Mouse (Mus musculus) liver, embryonic 13.5 days (tissue): ENCODE results near the gene Tiam1. TPM values are rescaled to one million over a fixed set of nuclear protein-coding genes. Genes with fewer than 3 reads are reported as not detected.

Source experiments
- ATAC-seq: fragments of 200-750 bp; cut with Nextera tagmentation; 2 replicates; pipeline ENCODE4 v1.8.0; 2017; ENCODE audit warnings: low read depth, mild to moderate bottlenecking, moderate number of reproducible peaks, moderate library complexity
- DNase-seq: peaks from one replicate; pipeline ENCODE4 v3.0.0; 2022
- H3K27ac ChIP-seq: fragments of 300-500 bp; sonication (generic); 2 replicates; pipeline ENCODE4 v1.5.1; 2015; ENCODE audit warnings: moderate library complexity, mild to moderate bottlenecking, inconsistent platforms
- H3K27me3 ChIP-seq: fragments of 300-500 bp; sonication (generic); 2 replicates; pipeline ENCODE4 v1.6.1; 2015; ENCODE audit warnings: mild to moderate bottlenecking, inconsistent platforms
- H3K36me3 ChIP-seq: fragments of 300-500 bp; sonication (generic); 2 replicates; pipeline ENCODE4 v1.6.1; 2015; ENCODE audit warnings: mild to moderate bottlenecking, inconsistent platforms
- H3K4me1 ChIP-seq: fragments of 300-500 bp; sonication (generic); replicated peaks from 2 replicates; pipeline ENCODE4 v1.6.1; 2015; ENCODE audit warnings: inconsistent platforms
- H3K4me2 ChIP-seq: fragments of 300-500 bp; sonication (generic); 2 replicates; pipeline ENCODE4 v1.6.1; 2015; ENCODE audit warnings: inconsistent platforms, mild to moderate bottlenecking, moderate library complexity
- H3K4me3 ChIP-seq: fragments of 300-500 bp; sonication (generic); replicated peaks from 2 replicates; pipeline ENCODE4 v1.5.1; 2015; ENCODE audit warnings: mild to moderate bottlenecking, inconsistent platforms
- H3K9ac ChIP-seq: fragments of 300-500 bp; sonication (generic); 2 replicates; pipeline ENCODE4 v1.6.1; 2015; ENCODE audit warnings: mild to moderate bottlenecking, inconsistent platforms
- H3K9me3 ChIP-seq: fragments of 300-500 bp; sonication (generic); replicated peaks from 2 replicates; pipeline ENCODE4 v1.6.1; 2016; ENCODE audit warnings: inconsistent platforms
- WGBS: fragments of 180-500 bp; shearing (Covaris S2); methylation state at CpG from one replicate; pipeline ENCODE4 v1.1.7; 2015; ENCODE audit not compliant: insufficient replicate concordance; 5-methylcytosine and 5-hydroxymethylcytosine counted together
- polyA plus RNA-seq: library from polyadenylated mRNA; unstranded; fragments of >200 nt; fragmentation: Nextera tagmentation; extraction: Ambion mirVana; gene quantifications from 2 replicates; pipeline ENCODE4 v1.2.1, GENCODE M21; 2015

The Tiam1 gene
- polyA plus RNA-seq, result 4.8 and 5.5 TPM in 2 replicates

DNA sequence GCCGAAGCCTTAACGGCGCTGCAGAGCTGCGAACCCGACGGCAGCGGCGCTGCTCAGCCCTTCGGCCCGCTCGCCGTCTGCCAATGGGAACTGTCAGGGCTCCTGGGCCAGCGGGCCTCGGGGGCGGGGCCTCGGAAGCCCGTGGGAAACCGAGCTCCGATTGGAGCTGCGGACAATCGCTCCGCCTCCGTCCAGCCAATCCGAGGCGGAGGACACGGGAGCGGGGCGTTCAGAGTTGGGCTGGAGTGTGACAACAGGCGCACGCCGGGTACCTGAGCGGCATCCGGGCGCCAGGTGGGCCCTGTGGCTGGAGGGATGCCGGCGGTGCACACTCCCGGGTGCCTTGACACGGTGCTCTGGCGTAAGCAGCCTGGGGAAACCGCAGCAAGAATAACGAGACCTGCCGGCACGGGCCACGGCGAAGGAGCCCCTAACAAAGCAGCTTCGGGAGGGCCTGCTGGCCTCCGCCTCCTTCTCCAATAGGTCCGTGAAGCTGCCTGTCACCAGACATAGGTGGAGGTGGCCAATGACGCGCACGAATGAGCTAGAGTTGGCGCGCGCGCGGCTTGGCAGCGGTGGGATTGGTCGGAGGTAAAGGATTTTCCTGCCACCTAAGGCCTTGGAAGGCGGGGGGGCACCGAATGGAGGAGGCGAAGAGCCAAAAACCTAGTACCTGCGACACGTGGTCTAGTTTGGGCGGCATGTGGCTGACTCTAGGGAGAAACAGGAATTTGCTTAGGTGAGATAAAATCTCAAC is at the start of gene Tiam1:
Gene Tiam1, minus strand, starts transcription at position 10 of the 757 bp plus-strand sequence.
- Histone ChIP-seq H3K9ac (peak within 1 kb of the TSS; percentile 83), H3K4me2 (peak within 1 kb of the TSS; percentile 99), H3K36me3 (no peaks in the 10 kb centered on the region), H3K4me3 (peak within 1 kb of the TSS; percentile 76), H3K4me1 (peaks cover 45% of the 10 kb centered on the region), H3K27ac (peak within 1 kb of the TSS; percentile 80), H3K9me3 (no peaks in the 10 kb centered on the region), H3K27me3 (peaks cover 21% of the 10 kb centered on the region)
- ATAC-seq (peak; percentile 95), DNase-seq (peak; percentile 97)
- WGBS, result under 1% methylated on average over 64 of the region's 64 CpGs

DNA sequence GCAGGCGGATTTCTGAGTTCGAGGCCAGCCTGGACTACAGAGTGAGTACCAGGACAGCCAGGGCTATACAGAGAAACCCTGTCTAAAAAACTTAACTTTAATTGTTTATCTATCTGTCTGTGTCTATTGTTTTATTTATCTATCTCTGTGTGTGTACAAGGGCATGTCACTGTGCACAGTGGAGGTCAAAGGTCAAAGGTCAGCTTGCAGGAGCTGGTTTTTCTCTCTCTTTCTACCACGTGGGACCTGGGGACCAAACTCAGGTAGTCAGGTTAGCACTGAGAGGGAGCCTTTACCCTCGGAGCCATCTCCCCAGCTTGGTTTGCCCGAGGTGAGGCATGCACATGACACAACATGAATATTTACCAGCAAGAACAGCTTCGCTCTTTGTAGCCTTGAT is 47.7 kb upstream of the Tiam1 start:
- Histone ChIP-seq H3K4me1 (peaks cover 19% of the 10 kb centered on the region), H3K27me3 (no peaks in the 10 kb centered on the region), H3K4me3 (no peak overlapping the region), H3K4me2 (no peak overlapping the region), H3K27ac (no peak overlapping the region), H3K9me3 (no peaks in the 10 kb centered on the region), H3K36me3 (no peaks in the 10 kb centered on the region), H3K9ac (no peak overlapping the region)
- 55% methylated on average over 6 of the region's 6 CpGs for WGBS
- ATAC-seq, result no peak; the same call in 1 of the 2 replicates
- DNase-seq, result no peak

DNA sequence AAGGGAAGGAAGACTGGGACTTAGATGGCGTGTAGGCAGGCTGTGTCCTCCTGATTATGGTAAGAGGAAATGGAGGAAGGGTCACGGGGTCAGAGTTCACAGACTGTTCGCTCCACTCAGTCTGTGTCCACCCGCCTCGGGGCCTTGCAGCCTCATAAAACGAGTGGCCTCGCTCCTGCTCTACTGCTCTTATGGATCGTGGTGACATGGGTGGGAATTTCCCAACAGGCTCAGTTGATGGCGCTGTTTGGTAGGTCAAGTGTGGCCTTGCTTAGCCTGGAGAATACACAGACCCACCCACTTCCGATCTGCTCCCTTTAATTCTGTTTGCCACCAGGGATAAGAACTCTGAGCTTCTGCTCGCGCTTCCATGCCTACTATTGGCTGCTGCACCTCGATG is 43.9 kb upstream of the Tiam1 start:
- no peak overlapping the region for H3K4me3 ChIP-seq
- H3K27ac ChIP-seq, result no peak overlapping the region
- peaks cover 17% of the 10 kb centered on the region for H3K4me1 ChIP-seq
- no peaks in the 10 kb centered on the region for H3K36me3 ChIP-seq
- WGBS, result 7% methylated on average over 13 of the region's 13 CpGs
- peak overlapping the region; percentile 13; the same call in 1 of the 2 replicates for H3K9ac ChIP-seq
- H3K27me3 ChIP-seq, result no peaks in the 10 kb centered on the region
- H3K9me3 ChIP-seq, result no peaks in the 10 kb centered on the region
- peak; percentile 43 for DNase-seq
- peak; percentile 67 for ATAC-seq
- H3K4me2 ChIP-seq, result peak overlapping the region; percentile 32; the same call in 1 of the 2 replicates

DNA sequence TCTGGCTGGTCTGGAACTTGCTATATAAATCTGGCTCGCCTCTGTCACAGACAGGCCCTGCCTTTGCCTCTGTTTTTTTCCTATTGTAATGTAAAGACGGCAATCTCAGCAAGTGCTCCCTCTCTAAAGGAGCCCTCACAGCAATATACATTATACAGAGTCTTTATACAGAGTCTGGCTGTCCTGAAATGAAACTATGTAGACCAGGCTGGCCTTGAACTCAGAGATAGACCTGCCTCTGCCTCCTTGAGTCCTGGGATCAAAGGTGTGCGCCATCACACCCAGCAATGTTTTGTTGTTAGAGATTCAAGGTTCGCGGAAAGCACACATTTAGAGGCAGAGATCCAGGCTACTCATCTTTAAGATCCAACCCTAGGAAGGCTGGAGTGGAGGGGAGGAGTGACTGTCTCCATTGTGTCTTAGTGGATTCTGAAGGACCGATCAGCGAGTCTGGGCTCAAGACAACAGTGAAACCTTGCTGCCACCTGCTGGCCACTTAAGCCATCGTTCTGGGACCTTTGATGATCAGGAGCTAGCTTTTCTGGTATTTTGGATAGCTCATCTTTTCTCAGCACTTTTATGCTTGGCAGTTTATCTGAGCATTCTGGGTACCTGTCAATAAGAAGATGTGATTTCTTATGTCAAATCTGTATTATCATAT is 42.5 kb upstream of the Tiam1 start:
- ATAC-seq (no peak; the same call in 1 of the 2 replicates), DNase-seq (peak; percentile 42)
- no peaks in the 10 kb centered on the region for H3K27me3 ChIP-seq
- H3K36me3 ChIP-seq, result no peaks in the 10 kb centered on the region
- H3K9ac ChIP-seq, result no peak overlapping the region
- no peak overlapping the region for H3K4me2 ChIP-seq
- no peaks in the 10 kb centered on the region for H3K9me3 ChIP-seq
- H3K4me1 ChIP-seq, result peaks cover 14% of the 10 kb centered on the region
- WGBS, result 38% methylated on average over 8 of the region's 8 CpGs
- no peak overlapping the region for H3K27ac ChIP-seq
- H3K4me3 ChIP-seq, result no peak overlapping the region

- no peak for ATAC-seq
- 76% methylated on average over 6 of the region's 6 CpGs for WGBS
- H3K27me3 ChIP-seq, result no peaks in the 10 kb centered on the region
Measured at GRCm38 (mm10) chr16:90184135-90184534, 40.6 kb upstream of the Tiam1 start.

GRCm38 (mm10) chr16:90181673-90182072 is 38.1 kb upstream of the Tiam1 start:
- WGBS, result 76% methylated on average over 8 of the region's 8 CpGs
- Histone ChIP-seq H3K4me2 (no peak overlapping the region), H3K9me3 (no peaks in the 10 kb centered on the region), H3K4me1 (peaks cover 14% of the 10 kb centered on the region), H3K4me3 (no peak overlapping the region), H3K27me3 (no peaks in the 10 kb centered on the region), H3K36me3 (no peaks in the 10 kb centered on the region), H3K27ac (no peak overlapping the region), H3K9ac (no peak overlapping the region)
- DNase-seq (no peak), ATAC-seq (no peak)

More at GRCm38 (mm10) chr16:90184135-90184534, 40.6 kb upstream of the Tiam1 start:
- Histone ChIP-seq H3K4me3 (no peak overlapping the region), H3K9ac (no peak overlapping the region), H3K27ac (no peak overlapping the region), H3K36me3 (no peaks in the 10 kb centered on the region), H3K4me2 (no peak overlapping the region), H3K4me1 (peaks cover 22% of the 10 kb centered on the region), H3K9me3 (no peaks in the 10 kb centered on the region)
- DNase-seq, result no peak

DNA sequence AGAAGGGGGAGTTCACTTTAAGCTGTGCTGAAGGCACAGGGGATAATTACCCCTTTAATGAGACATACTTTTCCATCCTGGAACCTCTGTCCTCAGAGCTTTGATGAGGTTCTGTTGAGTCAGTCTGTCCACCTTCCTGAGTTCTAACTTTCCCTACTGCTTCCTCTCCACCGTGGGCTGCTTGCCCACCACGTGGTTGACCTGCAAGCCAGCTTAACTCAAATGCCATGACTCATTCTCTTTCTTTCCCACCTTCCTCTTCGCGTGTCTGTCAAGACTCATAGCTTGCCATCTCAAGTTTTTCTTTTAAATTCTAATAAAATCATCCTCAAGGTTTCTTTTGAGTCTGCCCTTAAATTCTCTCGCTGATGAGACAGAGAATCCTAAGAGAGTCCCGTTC is 37.4 kb upstream of the Tiam1 start:
- Histone ChIP-seq H3K27me3 (no peaks in the 10 kb centered on the region), H3K4me2 (no peak overlapping the region), H3K36me3 (no peaks in the 10 kb centered on the region), H3K9ac (no peak overlapping the region), H3K4me3 (no peak overlapping the region), H3K9me3 (no peaks in the 10 kb centered on the region), H3K4me1 (peaks cover 14% of the 10 kb centered on the region), H3K27ac (no peak overlapping the region)
- ATAC-seq (no peak), DNase-seq (no peak)
- 47% methylated on average over 6 of the region's 6 CpGs for WGBS

DNA sequence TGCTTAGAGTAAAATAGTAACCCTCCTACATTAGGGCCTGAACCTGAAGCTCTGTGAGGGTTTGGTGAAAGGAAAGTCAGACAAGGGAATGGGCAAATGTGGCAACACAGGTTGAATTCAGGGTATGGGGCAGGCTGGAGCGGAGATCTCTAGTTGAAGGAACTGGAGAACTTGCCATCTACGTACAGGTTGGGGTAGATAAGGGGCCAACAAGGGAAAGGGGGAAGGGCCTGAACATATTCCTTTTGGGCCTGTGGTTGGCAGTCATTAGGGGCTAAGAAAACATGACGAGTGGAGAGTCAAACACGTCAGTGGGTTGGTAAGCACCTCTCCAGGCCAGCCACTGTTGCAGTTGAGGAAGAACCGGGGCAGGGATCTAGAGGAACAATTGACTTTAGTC is 36.3 kb upstream of the Tiam1 start:
- no peaks in the 10 kb centered on the region for H3K36me3 ChIP-seq
- peaks cover 14% of the 10 kb centered on the region for H3K4me1 ChIP-seq
- H3K27me3 ChIP-seq, result no peaks in the 10 kb centered on the region
- no peak overlapping the region for H3K27ac ChIP-seq
- no peak overlapping the region for H3K4me3 ChIP-seq
- no peaks in the 10 kb centered on the region for H3K9me3 ChIP-seq
- no peak overlapping the region for H3K4me2 ChIP-seq
- DNase-seq (no peak), ATAC-seq (no peak)
- H3K9ac ChIP-seq, result no peak overlapping the region
- WGBS, result 32% methylated on average over 5 of the region's 5 CpGs

DNA sequence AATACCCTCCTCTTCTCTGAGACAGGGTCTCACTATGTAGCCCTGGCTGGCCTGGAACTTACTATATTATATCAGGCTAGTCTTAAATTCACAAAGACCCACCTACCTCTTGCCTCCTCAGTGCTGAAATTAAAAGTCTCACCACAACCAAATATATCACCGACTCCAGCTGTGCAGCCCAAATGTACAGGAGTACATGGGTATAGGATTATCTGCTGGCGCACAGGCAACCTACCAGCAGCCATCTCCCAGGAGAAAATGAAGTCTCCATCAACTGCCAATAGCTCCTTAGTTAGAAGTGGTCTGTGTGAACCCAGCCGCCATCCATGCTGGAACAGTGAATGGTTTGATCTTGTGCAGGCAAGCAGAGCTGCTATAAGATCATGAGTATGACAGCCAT is 34.8 kb upstream of the Tiam1 start:
- Histone ChIP-seq H3K9me3 (no peaks in the 10 kb centered on the region), H3K4me1 (peaks cover 11% of the 10 kb centered on the region), H3K9ac (no peak overlapping the region), H3K4me2 (no peak overlapping the region), H3K27me3 (no peaks in the 10 kb centered on the region), H3K27ac (no peak overlapping the region), H3K36me3 (no peaks in the 10 kb centered on the region), H3K4me3 (no peak overlapping the region)
- ATAC-seq (no peak), DNase-seq (no peak)
- 59% methylated on average over 3 of the region's 3 CpGs for WGBS

GRCm38 (mm10) chr16:90177425-90177824 is 33.9 kb upstream of the Tiam1 start:
- Histone ChIP-seq H3K27me3 (no peaks in the 10 kb centered on the region), H3K4me2 (no peak overlapping the region), H3K4me1 (peaks cover 11% of the 10 kb centered on the region), H3K4me3 (no peak overlapping the region), H3K36me3 (no peaks in the 10 kb centered on the region), H3K27ac (no peak overlapping the region), H3K9me3 (no peaks in the 10 kb centered on the region), H3K9ac (no peak overlapping the region)
- ATAC-seq, result peak; percentile 15; the same call in 1 of the 2 replicates
- WGBS, result 20% methylated on average over 8 of the region's 8 CpGs
- DNase-seq, result peak; percentile 13

DNA sequence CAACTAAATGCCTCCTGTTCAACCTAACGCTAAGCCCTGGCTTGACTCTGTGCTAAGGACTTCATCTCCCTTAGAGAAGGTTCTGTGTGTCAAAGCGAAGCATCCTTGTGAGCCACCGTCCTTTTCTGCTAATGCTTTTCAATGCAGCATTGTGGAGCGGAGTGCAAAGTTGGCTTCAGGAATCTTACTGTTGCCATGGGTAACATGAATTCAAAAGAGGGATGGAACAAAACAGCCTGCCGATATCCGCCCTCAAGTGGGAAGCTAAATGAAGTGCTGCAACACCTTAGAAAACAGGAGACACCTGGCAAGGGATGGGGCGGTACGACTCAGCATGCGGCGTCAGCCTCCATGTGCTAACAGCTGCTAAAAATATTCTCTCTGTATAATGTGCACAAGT is 32.9 kb upstream of the Tiam1 start:
- Histone ChIP-seq H3K9me3 (no peaks in the 10 kb centered on the region), H3K9ac (no peak overlapping the region), H3K4me2 (no peak overlapping the region), H3K4me3 (no peak overlapping the region), H3K27me3 (no peaks in the 10 kb centered on the region), H3K4me1 (peaks cover 11% of the 10 kb centered on the region), H3K27ac (no peak overlapping the region), H3K36me3 (no peaks in the 10 kb centered on the region)
- no peak for DNase-seq
- ATAC-seq, result no peak
- 71% methylated on average over 10 of the region's 10 CpGs for WGBS
